Mouse (Mus musculus): ENCODE measurements around the gene Bmpr1b. TPM values are rescaled to one million over a fixed set of nuclear protein-coding genes. Genes with fewer than 3 reads are reported as not detected.

Gene Bmpr1b
- polyA plus RNA-seq, 1 experiment = not detected

GRCm38 (mm10) chr3:141895096-141895495 lies 274.1 kb downstream of the Bmpr1b start:
- no peak overlapping the region for H3K27ac ChIP-seq (ENCODE audit: control insufficient read depth, insufficient read depth, low read depth, low read length, poor library complexity)
- H3K4me3 ChIP-seq (replicated peaks; ENCODE audit: control insufficient read depth, low read depth, low read length) = no peak overlapping the region
- no peaks in the 10 kb centered on the region for H3K4me1 ChIP-seq (ENCODE audit: control insufficient read depth, insufficient read depth, low read length)
- TF ChIP-seq CTCF (IDR thresholded peaks at IDR 0.05; ENCODE audit: control insufficient read depth, insufficient read depth, low read length) (no peak), POLR2A (IDR thresholded peaks at IDR 0.05; ENCODE audit: borderline replicate concordance, control insufficient read depth, low read depth, low read length) (no peak)
- 84% methylated on average over 5 of the region's 5 CpGs for whole genome bisulfite sequencing

GRCm38 (mm10) chr3:141890668-141891067 lies 278.6 kb downstream of the Bmpr1b start:
- no peaks in the 10 kb centered on the region for H3K4me1 ChIP-seq (ENCODE audit: control insufficient read depth, insufficient read depth, low read length)
- TF ChIP-seq POLR2A (IDR thresholded peaks at IDR 0.05; ENCODE audit: borderline replicate concordance, control insufficient read depth, low read depth, low read length) = no peak
- TF ChIP-seq CTCF (IDR thresholded peaks at IDR 0.05; ENCODE audit: control insufficient read depth, insufficient read depth, low read length) = no peak
- WGBS = 48% methylated on average over 4 of the region's 4 CpGs
- H3K4me3 ChIP-seq (replicated peaks; ENCODE audit: control insufficient read depth, low read depth, low read length) = no peak overlapping the region
- H3K27ac ChIP-seq (ENCODE audit: control insufficient read depth, insufficient read depth, low read depth, low read length, poor library complexity) = no peak overlapping the region

GRCm38 (mm10) chr3:141887476-141888274 lies 281.6 kb downstream of the Bmpr1b start:
- no peak for TF ChIP-seq CTCF (IDR thresholded peaks at IDR 0.05; ENCODE audit: control insufficient read depth, insufficient read depth, low read length)
- no peak for TF ChIP-seq POLR2A (IDR thresholded peaks at IDR 0.05; ENCODE audit: borderline replicate concordance, control insufficient read depth, low read depth, low read length)
- H3K4me3 ChIP-seq (replicated peaks; ENCODE audit: control insufficient read depth, low read depth, low read length) = no peak overlapping the region
- H3K4me1 ChIP-seq (ENCODE audit: control insufficient read depth, insufficient read depth, low read length) = no peaks in the 10 kb centered on the region
- H3K27ac ChIP-seq (ENCODE audit: control insufficient read depth, insufficient read depth, low read depth, low read length, poor library complexity) = no peak overlapping the region
- WGBS = 57% methylated on average over 4 of the region's 4 CpGs

- Histone ChIP-seq H3K4me3 (replicated peaks; ENCODE audit: control insufficient read depth, low read depth, low read length) (no peak overlapping the region), H3K4me1 (ENCODE audit: control insufficient read depth, insufficient read depth, low read length) (no peaks in the 10 kb centered on the region), H3K27ac (ENCODE audit: control insufficient read depth, insufficient read depth, low read depth, low read length, poor library complexity) (no peak overlapping the region)
- 89% methylated on average over 5 of the region's 5 CpGs for WGBS
- no peak for TF ChIP-seq POLR2A (IDR thresholded peaks at IDR 0.05; ENCODE audit: borderline replicate concordance, control insufficient read depth, low read depth, low read length)
- TF ChIP-seq CTCF (IDR thresholded peaks at IDR 0.05; ENCODE audit: control insufficient read depth, insufficient read depth, low read length) = no peak
These were observed 285.0 kb downstream of the Bmpr1b start for GRCm38 (mm10) chr3:141884190-141884589.

- 69% methylated on average over 2 of the region's 2 CpGs for WGBS
- Histone ChIP-seq H3K4me1 (ENCODE audit: control insufficient read depth, insufficient read depth, low read length) (no peaks in the 10 kb centered on the region), H3K27ac (ENCODE audit: control insufficient read depth, insufficient read depth, low read depth, low read length, poor library complexity) (no peak overlapping the region), H3K4me3 (replicated peaks; ENCODE audit: control insufficient read depth, low read depth, low read length) (no peak overlapping the region)
- TF ChIP-seq POLR2A (IDR thresholded peaks at IDR 0.05; ENCODE audit: borderline replicate concordance, control insufficient read depth, low read depth, low read length) (no peak), CTCF (IDR thresholded peaks at IDR 0.05; ENCODE audit: control insufficient read depth, insufficient read depth, low read length) (no peak)
These were observed 286.7 kb downstream of the Bmpr1b start for GRCm38 (mm10) chr3:141882496-141882895.

- Histone ChIP-seq H3K27ac (ENCODE audit: control insufficient read depth, insufficient read depth, low read depth, low read length, poor library complexity) (no peak overlapping the region), H3K4me3 (replicated peaks; ENCODE audit: control insufficient read depth, low read depth, low read length) (no peak overlapping the region), H3K4me1 (ENCODE audit: control insufficient read depth, insufficient read depth, low read length) (no peaks in the 10 kb centered on the region)
- TF ChIP-seq POLR2A (IDR thresholded peaks at IDR 0.05; ENCODE audit: borderline replicate concordance, control insufficient read depth, low read depth, low read length) = no peak
- no peak for TF ChIP-seq CTCF (IDR thresholded peaks at IDR 0.05; ENCODE audit: control insufficient read depth, insufficient read depth, low read length)
- WGBS = 75% methylated on average over 10 of the region's 10 CpGs
These were observed 296.7 kb downstream of the Bmpr1b start for GRCm38 (mm10) chr3:141872337-141873042.

GRCm38 (mm10) chr3:141871805-141872204 lies 297.4 kb downstream of the Bmpr1b start:
- Histone ChIP-seq H3K27ac (ENCODE audit: control insufficient read depth, insufficient read depth, low read depth, low read length, poor library complexity) (no peak overlapping the region), H3K4me3 (replicated peaks; ENCODE audit: control insufficient read depth, low read depth, low read length) (no peak overlapping the region), H3K4me1 (ENCODE audit: control insufficient read depth, insufficient read depth, low read length) (no peaks in the 10 kb centered on the region)
- 78% methylated on average over 3 of the region's 3 CpGs for WGBS
- TF ChIP-seq POLR2A (IDR thresholded peaks at IDR 0.05; ENCODE audit: borderline replicate concordance, control insufficient read depth, low read depth, low read length) (no peak), CTCF (IDR thresholded peaks at IDR 0.05; ENCODE audit: control insufficient read depth, insufficient read depth, low read length) (no peak)

- peak; percentile 46; the same call in 1 of the 2 replicates for TF ChIP-seq CTCF (IDR thresholded peaks at IDR 0.05; ENCODE audit: control insufficient read depth, insufficient read depth, low read length)
- no peak for TF ChIP-seq POLR2A (IDR thresholded peaks at IDR 0.05; ENCODE audit: borderline replicate concordance, control insufficient read depth, low read depth, low read length)
- H3K4me1 ChIP-seq (ENCODE audit: control insufficient read depth, insufficient read depth, low read length) = no peaks in the 10 kb centered on the region
- no peak overlapping the region for H3K4me3 ChIP-seq (replicated peaks; ENCODE audit: control insufficient read depth, low read depth, low read length)
- no peak overlapping the region for H3K27ac ChIP-seq (ENCODE audit: control insufficient read depth, insufficient read depth, low read depth, low read length, poor library complexity)
- 16% methylated on average over 13 of the region's 13 CpGs for WGBS
These were observed 306.3 kb downstream of the Bmpr1b start for GRCm38 (mm10) chr3:141862816-141863461.
